Mouse (Mus musculus): Measurements from ENCODE around the gene Tbxas1.

Tbxas1 gene

GRCm38 (mm10) chr6:38873316-38873715 is 1.9 kb upstream of the Tbxas1 start:
- TF ChIP-seq GATA4 (IDR thresholded peaks at IDR 0.05; ENCODE audit: insufficient replicate concordance, low read length), result no peak

DNA sequence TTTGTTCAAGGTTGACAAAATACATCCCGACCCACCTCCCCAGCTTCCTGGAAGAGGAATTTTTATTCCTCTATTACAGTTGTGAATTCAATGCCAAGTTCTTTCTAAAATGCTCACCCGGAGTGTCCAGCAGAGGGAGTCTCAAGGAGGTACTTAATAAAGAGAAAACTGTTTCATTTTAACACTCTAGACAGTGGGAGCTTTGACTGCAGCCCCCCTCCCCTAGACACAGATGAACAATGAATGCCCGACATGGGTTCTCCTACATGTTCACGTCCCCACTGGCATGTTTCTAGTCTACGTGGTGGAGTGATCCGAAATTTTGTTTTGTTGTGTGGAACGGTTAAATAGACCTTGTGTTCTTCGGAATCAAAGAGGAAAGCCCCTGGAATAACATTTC is 1.2 kb upstream of the Tbxas1 start:
- TF ChIP-seq GATA4 (IDR thresholded peaks at IDR 0.05; ENCODE audit: insufficient replicate concordance, low read length), result no peak

DNA sequence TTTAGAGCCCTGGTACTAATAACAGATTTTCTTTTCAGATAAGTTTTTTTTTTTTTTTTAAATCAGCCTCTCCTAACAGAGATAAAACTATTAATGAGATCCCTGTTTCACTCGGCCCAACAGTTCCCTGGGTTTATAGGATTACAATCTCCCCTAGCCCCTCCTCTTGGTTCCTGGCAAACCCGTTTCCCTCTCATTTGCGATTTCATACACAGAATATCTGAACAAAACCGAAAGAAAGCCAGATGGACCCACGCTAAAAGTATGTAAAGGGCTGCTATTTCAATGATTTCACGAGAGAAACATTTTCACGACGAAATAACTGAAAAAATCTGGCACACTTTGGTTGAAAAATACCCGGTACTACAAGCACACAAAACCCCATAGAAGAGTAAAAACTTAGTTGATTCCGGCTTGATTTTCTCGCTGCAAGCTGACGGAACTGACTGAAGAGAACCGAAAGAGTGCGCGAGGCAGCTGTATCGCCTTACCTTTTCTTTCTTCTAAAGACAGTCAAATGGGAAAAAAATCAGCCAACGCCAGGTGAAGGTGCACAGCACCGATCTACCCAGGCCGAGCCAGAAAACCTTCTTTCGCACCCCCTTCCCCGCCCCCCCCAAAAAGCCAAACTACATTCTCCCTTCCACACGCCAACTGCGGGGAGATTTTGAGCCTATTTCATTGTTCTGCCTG is 493 bp upstream of the Tbxas1 start:
- no peak for TF ChIP-seq GATA4 (IDR thresholded peaks at IDR 0.05; ENCODE audit: insufficient replicate concordance, low read length)

GRCm38 (mm10) chr6:38876071-38876911 is 1.1 kb downstream of the Tbxas1 start, which contains the start of gene Hipk2:
Gene Hipk2, minus strand, starts transcription at chr6:38876165.
- no peak for TF ChIP-seq GATA4 (IDR thresholded peaks at IDR 0.05; ENCODE audit: insufficient replicate concordance, low read length)

GRCm38 (mm10) chr6:38877674-38878073 is 2.5 kb downstream of the Tbxas1 start:
- no peak for TF ChIP-seq GATA4 (IDR thresholded peaks at IDR 0.05; ENCODE audit: insufficient replicate concordance, low read length)

DNA sequence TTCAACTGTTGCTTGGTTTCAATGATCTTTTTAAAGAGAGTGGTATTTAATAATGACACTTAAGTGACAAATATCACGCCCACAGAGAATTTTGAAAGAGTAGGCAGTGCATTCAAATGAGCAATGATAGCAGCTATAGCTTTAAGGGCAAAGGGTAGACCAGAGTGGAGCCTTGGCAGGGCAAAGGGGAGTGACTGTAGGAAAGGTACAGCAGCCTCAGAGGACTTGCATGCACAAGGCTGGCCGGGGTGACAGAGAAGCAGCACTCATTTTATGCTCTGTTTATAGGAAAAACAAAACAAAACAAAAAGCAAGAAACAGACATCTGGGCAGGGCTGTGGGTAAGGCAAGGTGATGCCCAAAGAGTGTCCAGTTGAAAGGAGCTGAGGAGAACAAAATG is 6.3 kb downstream of the Tbxas1 start:
- TF ChIP-seq GATA4 (IDR thresholded peaks at IDR 0.05; ENCODE audit: insufficient replicate concordance, low read length), result no peak

DNA sequence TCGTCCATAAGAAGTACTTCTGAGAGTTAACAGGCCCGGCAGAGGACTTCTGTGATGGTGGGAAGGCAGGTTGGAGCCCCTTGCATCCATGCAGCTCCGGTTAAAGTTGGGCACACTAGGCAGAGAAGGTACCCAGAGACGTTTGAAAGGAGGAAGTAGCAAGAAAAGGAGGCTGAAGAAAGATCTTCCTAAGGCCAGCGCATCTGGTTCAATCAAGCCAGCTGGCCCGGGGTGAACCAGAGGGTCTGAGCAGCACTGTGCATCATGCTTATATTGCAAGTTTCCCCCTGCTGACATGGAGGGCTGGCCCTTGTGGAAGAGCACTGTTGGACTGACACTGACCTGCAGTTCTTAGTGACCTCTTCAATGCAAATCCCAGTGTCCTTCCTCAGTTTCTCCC is 6.8 kb downstream of the Tbxas1 start:
- TF ChIP-seq GATA4 (IDR thresholded peaks at IDR 0.05; ENCODE audit: insufficient replicate concordance, low read length), result no peak

GRCm38 (mm10) chr6:38882728-38883171 is 7.5 kb downstream of the Tbxas1 start:
- no peak for TF ChIP-seq GATA4 (IDR thresholded peaks at IDR 0.05; ENCODE audit: insufficient replicate concordance, low read length)

GRCm38 (mm10) chr6:38884482-38884881 is 9.3 kb downstream of the Tbxas1 start:
- no peak for TF ChIP-seq GATA4 (IDR thresholded peaks at IDR 0.05; ENCODE audit: insufficient replicate concordance, low read length)

DNA sequence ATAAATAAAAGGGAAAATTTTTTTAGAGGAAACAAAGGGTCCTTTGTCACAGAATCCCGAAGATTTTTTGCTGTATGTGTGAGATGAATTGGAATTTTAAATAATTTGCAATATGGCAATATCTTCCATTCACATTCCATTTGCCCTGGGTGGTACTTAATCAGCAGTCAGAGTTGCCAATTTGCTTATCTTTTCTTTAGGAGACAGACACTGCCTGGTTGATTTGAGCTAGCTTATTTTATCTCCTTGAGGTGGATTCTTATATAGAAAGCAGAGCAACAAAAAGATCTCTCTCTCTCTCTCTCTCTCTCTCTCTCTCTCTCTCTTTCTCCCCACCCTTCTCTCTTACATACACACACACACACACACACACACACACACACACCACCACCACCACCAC is 9.9 kb downstream of the Tbxas1 start:
- TF ChIP-seq GATA4 (IDR thresholded peaks at IDR 0.05; ENCODE audit: insufficient replicate concordance, low read length), result no peak

- TF ChIP-seq GATA4 (IDR thresholded peaks at IDR 0.05; ENCODE audit: insufficient replicate concordance, low read length), result no peak
Observed at GRCm38 (mm10) chr6:38887436-38887835, 12.2 kb downstream of the Tbxas1 start.

DNA sequence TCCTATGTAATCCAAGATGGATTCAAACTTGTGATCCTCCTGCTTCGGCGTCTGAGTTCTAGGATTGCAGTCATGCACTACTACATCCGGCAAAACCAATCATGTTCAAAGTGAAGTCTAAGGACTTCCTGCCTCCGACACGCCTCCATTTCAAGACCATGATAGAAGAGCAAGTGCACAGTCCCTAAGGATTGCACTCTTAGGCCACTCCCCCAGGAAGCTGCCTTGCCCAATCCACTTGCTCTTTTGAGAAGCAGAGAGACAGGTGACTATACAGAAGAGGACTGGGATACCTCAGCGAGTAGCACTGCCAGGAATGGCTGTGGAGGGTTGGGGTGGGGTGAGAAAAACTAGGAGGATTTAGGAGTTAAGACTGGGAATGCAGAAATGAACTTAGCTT is 14.0 kb downstream of the Tbxas1 start:
- TF ChIP-seq GATA4 (IDR thresholded peaks at IDR 0.05; ENCODE audit: insufficient replicate concordance, low read length), result no peak

DNA sequence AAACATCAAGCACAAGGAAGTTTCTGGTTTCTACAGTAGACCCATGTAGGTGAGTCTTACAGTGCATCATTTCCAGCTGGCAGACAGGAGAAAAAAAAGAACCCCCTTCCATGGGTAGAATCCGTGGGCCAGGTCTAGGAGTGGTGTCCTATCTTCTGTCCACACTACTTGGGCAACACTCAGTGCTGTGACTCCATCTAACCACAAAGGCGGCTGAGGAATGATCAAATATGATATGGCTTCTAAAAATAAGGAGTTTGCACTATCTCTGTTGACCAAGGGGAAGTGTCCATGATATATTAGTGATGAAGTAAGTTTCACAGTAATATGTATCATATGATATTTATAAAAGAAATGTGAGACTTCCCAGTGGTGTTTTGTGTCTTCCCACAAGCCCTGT is 16.8 kb downstream of the Tbxas1 start:
- TF ChIP-seq GATA4 (IDR thresholded peaks at IDR 0.05; ENCODE audit: insufficient replicate concordance, low read length), result no peak

GRCm38 (mm10) chr6:38893615-38894014 is 18.4 kb downstream of the Tbxas1 start:
- no peak for TF ChIP-seq GATA4 (IDR thresholded peaks at IDR 0.05; ENCODE audit: insufficient replicate concordance, low read length)

DNA sequence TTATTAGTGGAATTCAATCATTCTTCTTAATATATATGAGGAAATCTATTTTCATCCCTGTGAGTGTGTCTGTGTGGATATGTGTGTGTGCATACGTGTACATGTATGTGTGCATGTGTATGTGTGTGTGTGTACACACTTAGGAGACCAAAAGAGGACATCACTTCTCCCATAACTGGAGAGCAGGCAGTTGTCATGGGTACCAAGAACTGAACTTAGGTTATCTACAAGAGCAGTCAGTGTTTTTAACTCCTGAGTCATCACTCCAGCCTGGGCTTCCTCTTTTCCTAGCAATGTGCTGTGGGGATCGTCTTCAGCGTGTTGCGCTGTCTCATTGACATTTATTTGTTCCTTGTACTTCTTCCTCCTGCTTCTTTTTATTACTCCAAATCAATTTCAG is 24.9 kb downstream of the Tbxas1 start:
- no peak for TF ChIP-seq GATA4 (IDR thresholded peaks at IDR 0.05; ENCODE audit: insufficient replicate concordance, low read length)

DNA sequence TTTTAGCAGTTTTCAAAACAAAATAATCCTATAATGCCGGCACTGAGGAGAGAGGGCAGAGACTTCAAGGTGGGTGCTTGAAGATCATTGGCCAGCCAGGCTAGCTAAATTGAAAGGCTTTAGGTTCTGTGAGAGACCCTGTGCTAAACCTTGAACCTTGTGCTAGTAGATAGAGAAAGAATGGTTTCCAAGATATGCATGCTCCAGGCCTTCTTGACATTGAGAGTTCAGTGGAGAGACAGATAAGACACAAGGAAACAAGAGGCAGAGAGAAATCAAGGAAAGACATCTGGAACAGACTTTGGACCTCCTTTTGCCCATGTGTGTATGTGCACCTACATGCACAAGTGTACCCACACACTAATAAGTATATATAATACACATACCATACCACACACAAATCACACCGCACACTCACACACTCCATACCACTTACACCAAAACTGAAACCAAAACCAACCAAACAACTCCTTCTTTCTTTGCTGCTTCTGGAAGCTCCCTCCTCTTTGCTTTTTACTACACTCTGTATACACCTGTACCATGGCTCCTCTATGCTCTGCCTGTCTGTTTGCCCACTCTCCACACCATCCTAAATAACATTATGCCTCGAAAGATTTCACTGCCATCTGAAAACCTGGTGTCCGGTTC is 25.4 kb downstream of the Tbxas1 start:
- TF ChIP-seq GATA4 (IDR thresholded peaks at IDR 0.05; ENCODE audit: insufficient replicate concordance, low read length), result no peak
